Mouse (Mus musculus) CH12.LX (cell line): ENCODE measurements around the gene Angptl8. TPM values are rescaled to one million over a fixed set of nuclear protein-coding genes. Genes with fewer than 3 reads are reported as not detected.
A peak's percentile ranks its signal among the peaks of the same experiment; 100 is the strongest.

Experiments used
- DNase-seq: peaks from one replicate; pipeline ENCODE4 v3.0.0-alpha.2; 2013; ENCODE audit errors: extremely low read depth
- H3K27ac ChIP-seq: 2 replicates; pipeline ENCODE4 v1.5.1; 2012; ENCODE audit warnings: low read depth, mild to moderate bottlenecking, control low read depth, moderate library complexity; ENCODE audit not compliant: insufficient read depth
- H3K27me3 ChIP-seq: replicated peaks from 2 replicates; pipeline ENCODE3; 2012; ENCODE audit warnings: inconsistent platforms
- H3K36me3 ChIP-seq, 2 experiments: replicated peaks in 1 of 2; 2 replicates each; pipeline versions ENCODE3 to v1.6.1; 2012; ENCODE audit warnings: inconsistent platforms in 1 of 2, low read length in 1 of 2, mild to moderate bottlenecking in 1 of 2, mixed read lengths in 1 of 2, moderate library complexity in 1 of 2; ENCODE audit not compliant: control insufficient read depth in 1 of 2, insufficient read depth in 1 of 2
- H3K4me1 ChIP-seq, 2 experiments: 2 replicates each; pipeline ENCODE4 v1.6.1; 2012; ENCODE audit warnings: inconsistent platforms in 1 of 2, moderate library complexity in 1 of 2; ENCODE audit not compliant: insufficient read depth in 2 of 2, control insufficient read depth in 1 of 2
- H3K4me2 ChIP-seq: 2 replicates; pipeline ENCODE4 v1.6.1; 2012; ENCODE audit warnings: low read depth, mild to moderate bottlenecking, control low read depth; ENCODE audit not compliant: poor library complexity, insufficient read depth, severe bottlenecking
- H3K4me3 ChIP-seq, 3 experiments: fragments of 150-350 bp in 1 of 3; sonication (generic) in 1 of 3; replicated peaks in 1 of 3; 2 replicates each; pipeline versions ENCODE3 to v1.5.1; 2011 to 2012; ENCODE audit warnings: low read depth in 2 of 3, low read length in 2 of 3, mild to moderate bottlenecking in 2 of 3, moderate library complexity in 2 of 3, control low read depth in 1 of 3, improper control_type of control experiment in 1 of 3, inconsistent platforms in 1 of 3, mixed read lengths in 1 of 3; ENCODE audit not compliant: poor library complexity in 1 of 3
- H3K79me2 ChIP-seq: replicated peaks from 2 replicates; pipeline ENCODE4 v1.6.1; 2012; ENCODE audit warnings: mild to moderate bottlenecking, moderate library complexity; ENCODE audit not compliant: control insufficient read depth, poor library complexity, insufficient read depth, severe bottlenecking; ENCODE audit errors: extremely low read depth
- H3K9ac ChIP-seq: 2 replicates; pipeline ENCODE4 v1.6.1; 2012; ENCODE audit warnings: low read depth, mild to moderate bottlenecking, control low read depth, moderate library complexity; ENCODE audit not compliant: insufficient read depth
- H3K9me3 ChIP-seq: replicated peaks from 2 replicates; pipeline ENCODE3; 2012; ENCODE audit warnings: low read length, inconsistent platforms, mixed read lengths
- BHLHE40 ChIP-seq: IDR thresholded peaks from 2 replicates; pipeline ENCODE4 v1.6.1; 2011; ENCODE audit warnings: mild to moderate bottlenecking, low read depth, low read length, improper control_type of control experiment
- CTCF ChIP-seq, 2 experiments: IDR thresholded peaks in 1 of 2; conservative IDR thresholded peaks in 1 of 2; 2 replicates each; pipeline ENCODE4 v1.5.1; 2011 to 2012; ENCODE audit warnings: low read depth in 2 of 2, low read length in 2 of 2, improper control_type of control experiment in 1 of 2, inconsistent platforms in 1 of 2, mild to moderate bottlenecking in 1 of 2, moderate library complexity in 1 of 2
- IRF4 ChIP-seq: IDR thresholded peaks from 2 replicates; pipeline ENCODE4 v1.6.1; 2014; ENCODE audit warnings: low read depth, mild to moderate bottlenecking, inconsistent platforms, low read length, improper control_type of control experiment
- MAFK ChIP-seq: IDR thresholded peaks from 2 replicates; pipeline ENCODE4 v1.6.1; 2011; ENCODE audit warnings: low read length, improper control_type of control experiment; ENCODE audit not compliant: insufficient replicate concordance
- MXI1 ChIP-seq: IDR thresholded peaks from 2 replicates; pipeline ENCODE4 v1.6.1; 2011; ENCODE audit warnings: mild to moderate bottlenecking, low read depth, low read length, improper control_type of control experiment
- MYC ChIP-seq: IDR thresholded peaks from 2 replicates; pipeline ENCODE4 v1.6.1; 2011; ENCODE audit warnings: low read depth, mild to moderate bottlenecking, improper control_type of control experiment, low read length
- NELFE ChIP-seq: IDR thresholded peaks from 2 replicates; pipeline ENCODE4 v1.6.1; 2011; ENCODE audit warnings: low read depth, low read length, improper control_type of control experiment
- NRF1 ChIP-seq: IDR thresholded peaks from 2 replicates; pipeline ENCODE4 v1.6.1; 2014; ENCODE audit warnings: low read depth, mild to moderate bottlenecking, inconsistent platforms, low read length, improper control_type of control experiment, moderate library complexity
- POLR2A ChIP-seq: IDR thresholded peaks from 2 replicates; pipeline ENCODE4 v1.6.1; 2011; ENCODE audit warnings: low read depth, mild to moderate bottlenecking, improper control_type of control experiment, low read length
- RAD21 ChIP-seq: IDR thresholded peaks from 2 replicates; pipeline ENCODE4 v1.6.1; 2011; ENCODE audit warnings: low read depth, mild to moderate bottlenecking, low read length, improper control_type of control experiment, moderate library complexity
- SMC3 ChIP-seq: IDR thresholded peaks from 2 replicates; pipeline ENCODE4 v1.6.1; 2011; ENCODE audit warnings: low read depth, low read length, improper control_type of control experiment
- USF1 ChIP-seq: IDR thresholded peaks from 2 replicates; pipeline ENCODE4 v1.6.1; 2014; ENCODE audit warnings: low read depth, mild to moderate bottlenecking, inconsistent platforms, low read length, improper control_type of control experiment
- ZNF384 ChIP-seq: IDR thresholded peaks from 2 replicates; pipeline ENCODE4 v1.6.1; 2012; ENCODE audit warnings: low read depth, low read length, improper control_type of control experiment, inconsistent platforms
- dilution Hi-C: fragments of 300-500 bp; cut with MboI; formaldehyde crosslinking; loops from 2 replicates; pipeline ENCODE4 v1.14.3; 2020; ENCODE audit warnings: low sequenced_read_pairs; ENCODE audit not compliant: extremely low pct_unique_long_range_greater_than_20kb, extremely low pct_ligation_motif_present
- in situ Hi-C: fragments of 300-500 bp; cut with MboI; formaldehyde crosslinking; loops from 3 replicates; pipeline ENCODE4 v1.14.3; 2019; ENCODE audit warnings: low sequenced_read_pairs, low pct_ligation_motif_present, low pct_unique_long_range_greater_than_20kb, mixed read lengths
- polyA plus RNA-seq: library from polyadenylated mRNA; unstranded; fragments of >175 nt; gene quantifications from 2 replicates; pipeline ENCODE4 v1.2.1, GENCODE M21; 2012; ENCODE audit warnings: low read depth; ENCODE audit not compliant: insufficient read length
- total RNA-seq, 2 experiments: library from RNA; depleted of rRNA; stranded (reverse); fragments of 300-350 nt in 1 of 2; fragments of >200 nt in 1 of 2; gene quantifications; 2 replicates each; pipeline ENCODE4 v1.2.3; 2012 to 2014

Gene Angptl8
- total and polyA plus RNA-seq, 3 experiments: not detected

- H3K36me3 ChIP-seq: peaks cover 0 to 2% of the 10 kb centered on the region in 2 experiments
- in situ Hi-C loops: no loop called here
- H3K27me3 ChIP-seq: peaks cover 2% of the 10 kb centered on the region
Observed at GRCm38 (mm10) chr9:21806976-21807375, 28.3 kb upstream of the Angptl8 start.

GRCm38 (mm10) chr9:21808561-21808960 lies 26.7 kb upstream of the Angptl8 start:
- no peak overlapping the region for H3K4me2 ChIP-seq
- in situ Hi-C loops (no loop called here), dilution Hi-C loops (no loop called here)
- H3K4me1 ChIP-seq: peaks cover 10% of the 10 kb centered on the region in 2 experiments; a peak in 3 of 4 replicates
- no peaks in the 10 kb centered on the region for H3K9me3 ChIP-seq
- H3K79me2 ChIP-seq: no peaks in the 10 kb centered on the region
- DNase-seq: peak; percentile 49
- TF ChIP-seq CTCF (conservative IDR thresholded peaks at IDR 0.05 in 1 of 2, IDR thresholded peaks at IDR 0.05 in 1 of 2; ENCODE audit: low read depth in 2 of 2, low read length in 2 of 2): peak in 1 of 2 experiments; percentile 65; a peak in 3 of 4 replicates
- TF ChIP-seq RAD21: peak; percentile 18
- TF ChIP-seq NRF1: no peak
- peaks cover 2% of the 10 kb centered on the region for H3K27me3 ChIP-seq
- H3K4me3 ChIP-seq: no peak overlapping the region
- peaks cover 0 to 4% of the 10 kb centered on the region in 2 experiments for H3K36me3 ChIP-seq
- no peak overlapping the region for H3K9ac ChIP-seq
- H3K27ac ChIP-seq: no peak overlapping the region

More at GRCm38 (mm10) chr9:21806976-21807375, 28.3 kb upstream of the Angptl8 start:
- DNase-seq: no peak
- H3K79me2 ChIP-seq: no peaks in the 10 kb centered on the region
- H3K4me2 ChIP-seq: no peak overlapping the region
- TF ChIP-seq NELFE (no peak), IRF4 (peak; percentile 71), MAFK (no peak), MYC (peak; percentile 72; the same call in 1 of the 2 replicates), BHLHE40 (peak; percentile 49)
- no peak overlapping the region for H3K27ac ChIP-seq
- H3K9me3 ChIP-seq: no peaks in the 10 kb centered on the region
- H3K9ac ChIP-seq: no peak overlapping the region
- H3K4me3 ChIP-seq: no peak overlapping the region
- dilution Hi-C loops: no loop called here
- peaks cover 10% of the 10 kb centered on the region in 2 experiments; a peak in 3 of 4 replicates for H3K4me1 ChIP-seq

GRCm38 (mm10) chr9:21811170-21811569 lies 24.1 kb upstream of the Angptl8 start:
- Histone ChIP-seq H3K27me3 (no peaks in the 10 kb centered on the region), H3K9me3 (no peaks in the 10 kb centered on the region), H3K4me1 (peaks cover 6 to 10% of the 10 kb centered on the region in 2 experiments; a peak in 2 of 4 replicates), H3K9ac (no peak overlapping the region), H3K79me2 (no peaks in the 10 kb centered on the region), H3K36me3 (peaks cover 3 to 15% of the 10 kb centered on the region in 2 experiments), H3K4me2 (no peak overlapping the region), H3K27ac (no peak overlapping the region), H3K4me3 (no peak overlapping the region)
- 0 out of 2 replicates have a peak, but pooled peaks have one; percentile 13 for TF ChIP-seq ZNF384
- TF ChIP-seq POLR2A: no peak
- no peak for TF ChIP-seq MXI1
- no peak for TF ChIP-seq MYC
- no peak for TF ChIP-seq SMC3
- no peak for TF ChIP-seq USF1
- no peak for DNase-seq
- in situ Hi-C loops: loop anchor here (5.0 kb wide), 1 partner anchor 209 kb away; no protein-coding TSS in a partner anchor
- dilution Hi-C loops: no loop called here
